Mouse (Mus musculus): ENCODE data around the gene Prr12.

Gene Prr12

DNA sequence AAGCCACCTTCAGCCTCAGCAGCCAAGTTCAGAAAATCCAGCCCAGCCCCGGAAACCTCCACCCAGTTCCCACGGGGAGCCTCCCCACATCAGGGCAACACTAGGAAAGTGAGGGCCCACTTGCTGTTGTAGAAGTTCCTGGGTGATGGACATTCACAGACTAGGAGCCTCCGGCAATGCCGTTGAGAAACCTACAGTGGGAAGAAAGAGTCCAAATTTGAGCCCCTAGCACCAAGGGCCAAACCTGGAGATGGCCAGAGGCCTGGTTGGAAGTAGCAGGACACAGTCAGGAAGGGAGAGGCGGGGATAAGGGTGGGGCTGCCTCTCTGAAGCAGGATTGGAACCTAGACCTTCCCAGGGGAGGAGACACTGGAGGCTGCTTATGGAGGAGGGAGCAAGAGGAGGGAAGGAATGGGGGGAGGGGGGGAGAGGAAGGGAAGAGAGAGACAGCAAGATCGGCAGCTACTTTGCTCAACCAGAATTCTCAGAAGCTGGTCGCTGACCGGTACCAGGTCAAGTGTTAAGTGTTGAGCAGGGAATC is 33.6 kb downstream of the Prr12 start:
- no peak for DNase-seq

DNA sequence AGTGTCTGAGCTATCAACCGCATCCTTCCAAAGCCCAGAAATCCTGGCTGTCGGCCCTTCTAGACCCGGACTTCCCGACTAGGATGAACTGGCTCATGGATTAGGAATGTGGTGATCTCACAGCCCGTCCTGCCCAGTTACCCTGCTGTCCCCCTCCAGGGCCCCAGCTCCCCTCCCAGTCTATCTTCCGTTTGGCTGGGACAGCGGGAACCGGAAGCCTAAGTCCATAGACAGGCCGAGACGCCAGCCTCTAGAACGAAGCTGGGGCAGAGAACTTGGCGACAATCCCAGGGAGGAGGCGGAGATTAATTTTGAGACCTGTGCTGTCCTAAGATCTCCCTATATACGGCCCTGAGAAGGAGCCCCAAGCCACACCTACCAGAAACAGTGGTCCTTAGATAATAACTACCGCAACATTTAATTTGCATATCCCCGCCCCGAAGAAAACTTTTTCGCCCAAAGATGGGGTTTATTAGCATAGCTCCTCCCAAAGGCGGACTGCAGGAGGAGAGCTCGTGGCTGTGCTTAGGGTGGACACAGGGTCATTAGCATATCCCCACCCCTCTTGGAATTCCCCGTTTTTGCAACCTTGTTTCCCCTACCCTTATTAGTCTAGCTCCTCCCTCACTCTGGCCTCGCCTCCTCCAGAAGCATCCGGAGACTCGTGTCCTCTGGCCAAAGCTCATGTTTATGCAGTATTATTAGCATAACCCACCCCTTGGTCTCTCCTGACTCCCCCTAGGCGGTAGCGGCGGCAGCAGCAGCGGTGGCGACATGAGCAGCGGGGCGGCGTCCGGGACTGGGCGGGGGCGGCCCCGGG is 35.2 kb downstream of the Prr12 start, which contains the start of gene Rras:
TSS of gene Rras (plus strand) at position 720 of the 820 bp plus-strand sequence.
- peak; percentile 69 to 71 for DNase-seq

DNA sequence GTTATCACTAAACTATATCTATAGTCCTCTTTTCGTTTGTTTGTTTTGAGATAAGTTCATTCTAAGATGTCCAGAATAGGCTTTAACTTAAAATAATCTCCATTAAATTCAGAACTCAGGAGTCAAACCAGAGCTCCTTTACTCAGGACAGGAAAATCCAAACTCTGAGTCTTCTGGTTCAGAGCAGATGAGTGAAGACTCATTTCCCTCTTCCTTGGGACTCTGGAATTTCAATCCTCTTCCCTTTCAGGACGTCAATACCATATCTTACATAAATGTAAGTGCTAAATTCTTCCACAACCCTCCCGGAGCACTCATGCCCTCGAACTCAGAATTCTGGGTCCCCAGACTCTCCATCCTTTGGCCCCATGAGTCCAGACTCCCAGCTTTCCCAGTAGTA is 35.9 kb downstream of the Prr12 start:
- no peak for DNase-seq

GRCm38 (mm10) chr7:45015957-45016612 is 36.6 kb downstream of the Prr12 start, which contains the start of gene Scaf1:
TSS of gene Scaf1 (minus strand) at chr7:45016363.
- peak; percentile 99 for DNase-seq

DNA sequence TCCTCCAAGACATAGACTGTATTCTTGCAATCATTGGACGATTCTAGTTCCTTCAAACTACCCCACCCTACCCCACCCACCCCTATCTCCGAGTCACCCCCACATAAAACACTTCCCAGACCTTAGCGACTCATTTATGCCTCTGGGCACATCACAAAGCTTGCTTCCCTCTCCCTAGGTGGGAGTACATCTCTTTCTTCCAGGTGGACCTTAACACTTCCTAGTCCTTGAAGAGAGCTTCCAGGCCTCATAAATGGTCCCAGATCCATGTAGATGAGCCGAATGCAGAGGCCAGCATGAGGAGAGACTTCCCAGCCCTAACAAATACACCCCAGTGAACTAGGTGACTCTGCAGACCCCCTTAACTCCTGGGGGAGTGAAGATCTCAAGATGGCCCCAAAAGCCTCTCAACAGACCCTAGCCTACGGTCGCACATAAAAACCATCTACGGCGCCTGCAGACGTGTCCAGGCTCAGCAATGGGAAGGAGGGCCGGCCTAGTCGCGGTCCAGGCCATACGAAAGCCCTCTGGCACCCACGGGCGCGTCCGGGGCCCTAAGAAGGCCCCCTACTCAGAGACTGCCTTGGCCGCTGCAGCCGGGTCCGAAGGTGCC is 37.2 kb downstream of the Prr12 start:
- DNase-seq, result no peak

- no peak for DNase-seq
These were observed 38.6 kb downstream of the Prr12 start for GRCm38 (mm10) chr7:45014096-45014451.

DNA sequence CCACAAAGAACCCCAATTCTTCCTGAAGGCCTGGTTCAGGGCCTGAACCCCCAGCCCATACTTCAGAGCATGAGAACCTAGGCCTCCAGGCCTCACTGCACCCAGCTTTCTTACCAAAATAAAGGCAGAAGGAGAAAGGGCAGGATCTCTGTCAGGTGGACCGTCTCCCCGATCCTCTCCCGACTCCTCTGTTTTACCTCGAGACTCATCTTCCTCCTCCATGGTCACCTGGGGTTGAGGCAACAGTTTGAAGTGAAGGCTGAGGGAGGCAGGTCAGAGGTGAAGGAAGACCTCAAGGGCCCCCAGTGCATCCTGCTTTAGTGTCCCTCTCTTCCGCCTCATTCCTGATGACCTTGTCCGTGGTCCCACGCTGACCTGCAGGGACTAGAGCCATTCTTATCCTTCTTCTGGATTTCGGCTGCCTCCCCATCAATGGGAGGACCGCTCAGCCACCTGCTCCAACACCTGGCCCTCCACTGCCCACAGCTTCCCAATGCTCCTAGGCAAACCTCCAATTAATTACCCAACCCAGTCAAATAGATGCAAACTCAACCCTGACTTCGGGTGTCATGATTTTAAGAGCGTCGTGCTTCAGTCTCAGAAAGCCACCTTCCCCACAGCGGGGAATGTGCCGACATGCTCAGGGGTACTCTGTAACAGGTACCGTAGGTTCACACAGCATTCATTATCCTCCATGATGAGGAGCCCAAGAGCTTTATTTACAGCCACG is 39.1 kb downstream of the Prr12 start:
- no peak for DNase-seq

- DNase-seq, result no peak
These were observed 39.9 kb downstream of the Prr12 start for GRCm38 (mm10) chr7:45012824-45013223.

DNA sequence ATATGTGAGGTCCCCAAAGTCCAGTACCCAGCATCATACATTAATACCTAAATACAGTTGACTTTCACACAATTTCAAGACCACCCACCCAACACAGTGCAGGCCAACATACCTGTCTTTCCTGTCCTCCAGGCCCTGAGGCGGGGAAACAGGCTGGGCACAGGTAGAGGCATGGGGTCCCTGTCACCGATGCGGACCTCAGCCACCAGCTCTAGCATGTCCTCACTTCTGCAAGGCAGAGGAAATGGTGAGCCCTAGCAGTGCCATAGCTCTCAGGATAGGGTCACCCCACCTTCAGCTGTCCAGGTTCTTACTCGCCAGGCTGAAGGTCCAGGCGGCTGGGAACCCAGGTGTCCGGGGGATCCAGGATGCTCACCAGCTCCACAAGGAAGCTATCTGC is 40.7 kb downstream of the Prr12 start:
- no peak for DNase-seq

DNA sequence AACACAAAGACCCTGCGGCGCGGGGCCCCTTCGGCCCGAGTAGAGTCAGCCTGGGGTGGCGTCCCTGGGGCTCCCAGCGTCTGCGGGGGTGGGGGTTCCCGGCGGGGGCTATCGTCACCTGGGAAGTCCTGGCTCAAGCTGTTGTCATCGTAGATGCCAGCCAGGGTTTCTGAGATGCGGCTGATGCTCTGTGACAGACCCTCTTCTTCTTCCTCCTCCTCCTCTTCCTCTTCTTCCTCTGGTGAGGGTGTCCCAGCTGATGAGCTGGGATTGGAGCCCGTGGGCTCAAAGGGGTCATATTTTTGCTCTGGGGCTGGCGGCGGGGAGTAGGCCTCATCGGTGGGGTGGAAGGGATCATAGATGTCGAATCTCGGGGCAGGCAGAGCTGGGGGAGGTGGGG is 44.3 kb downstream of the Prr12 start:
- no peak for DNase-seq

- DNase-seq, result no peak
These were observed 44.8 kb downstream of the Prr12 start for GRCm38 (mm10) chr7:45007846-45008245.

DNA sequence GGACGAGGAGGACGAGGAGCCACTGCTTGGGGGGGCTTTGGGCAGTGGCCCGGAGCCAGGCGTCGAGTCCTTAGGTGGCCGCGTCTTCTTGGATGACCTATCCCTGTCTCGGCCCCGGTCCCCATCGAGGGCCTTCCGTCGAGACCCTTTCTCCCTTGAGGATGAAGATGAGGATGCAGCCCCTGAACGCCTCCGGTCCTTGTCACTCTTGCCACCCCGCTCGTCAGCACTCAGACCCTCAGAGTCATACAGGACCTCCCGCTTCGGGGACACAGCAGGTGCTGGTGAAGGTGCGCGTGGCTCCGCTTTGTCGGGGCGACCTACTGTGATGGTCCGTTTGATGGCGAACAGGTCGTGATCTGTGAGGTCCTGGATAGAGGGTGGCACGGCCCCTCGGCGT is 45.5 kb downstream of the Prr12 start:
- DNase-seq, result no peak

- no peak for DNase-seq
These were observed 46.2 kb downstream of the Prr12 start for GRCm38 (mm10) chr7:45006503-45006902.

DNA sequence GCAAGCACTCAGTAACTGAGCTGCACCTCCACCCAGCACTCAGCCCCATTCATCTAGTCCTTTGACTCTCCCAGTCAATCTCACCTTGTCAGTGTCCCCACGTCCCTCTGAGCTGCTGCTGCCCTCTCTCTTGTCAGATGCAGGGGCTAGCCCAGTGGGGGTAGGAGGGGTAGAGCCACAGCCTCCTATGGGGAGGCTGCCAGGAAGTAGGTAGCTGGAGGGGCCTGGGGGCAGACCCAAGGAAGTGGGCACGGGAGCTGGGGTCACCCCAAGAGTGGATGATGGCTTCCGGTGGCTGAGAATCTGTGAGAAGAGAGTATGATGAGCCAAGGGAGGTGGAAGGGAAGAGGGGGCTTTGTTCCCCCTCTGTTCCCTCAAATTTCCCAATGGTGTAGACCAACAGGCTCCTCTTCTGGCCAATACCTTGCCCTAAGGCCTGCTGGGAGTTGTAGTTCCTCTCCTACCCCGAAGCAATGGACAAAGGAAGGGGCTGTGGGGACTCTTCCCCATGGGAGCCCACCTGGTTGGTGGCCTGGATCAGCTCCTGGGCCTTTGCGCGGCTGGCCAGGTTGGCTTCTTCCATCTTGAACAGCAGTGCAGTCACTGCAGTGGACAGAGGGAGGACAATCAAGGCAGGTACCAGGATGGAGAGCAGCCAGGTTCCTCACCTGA is 47.2 kb downstream of the Prr12 start:
- DNase-seq, result no peak

DNA sequence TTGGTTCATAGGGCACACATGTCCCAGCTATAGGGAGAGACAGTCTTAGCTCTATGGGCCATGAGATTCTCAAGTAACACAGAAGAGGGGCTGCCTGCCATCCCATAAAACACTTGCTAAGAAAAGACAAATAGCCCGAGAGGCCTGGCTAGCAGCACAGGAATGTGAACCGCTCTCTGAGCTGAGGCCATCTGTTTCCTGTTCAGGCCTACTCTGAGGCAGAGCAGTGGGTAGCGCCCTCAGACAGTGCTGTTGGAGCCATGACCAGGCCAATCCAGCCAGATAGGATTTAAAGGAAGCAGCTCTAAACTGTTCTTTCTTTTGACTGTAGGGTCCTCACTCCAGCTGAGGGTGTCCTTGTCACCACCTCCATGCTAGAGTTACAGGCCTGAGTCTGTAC is 48.1 kb downstream of the Prr12 start:
- DNase-seq, result no peak

GRCm38 (mm10) chr7:45002440-45002839 is 50.2 kb downstream of the Prr12 start:
- DNase-seq, result peak; percentile 32 to 40

DNA sequence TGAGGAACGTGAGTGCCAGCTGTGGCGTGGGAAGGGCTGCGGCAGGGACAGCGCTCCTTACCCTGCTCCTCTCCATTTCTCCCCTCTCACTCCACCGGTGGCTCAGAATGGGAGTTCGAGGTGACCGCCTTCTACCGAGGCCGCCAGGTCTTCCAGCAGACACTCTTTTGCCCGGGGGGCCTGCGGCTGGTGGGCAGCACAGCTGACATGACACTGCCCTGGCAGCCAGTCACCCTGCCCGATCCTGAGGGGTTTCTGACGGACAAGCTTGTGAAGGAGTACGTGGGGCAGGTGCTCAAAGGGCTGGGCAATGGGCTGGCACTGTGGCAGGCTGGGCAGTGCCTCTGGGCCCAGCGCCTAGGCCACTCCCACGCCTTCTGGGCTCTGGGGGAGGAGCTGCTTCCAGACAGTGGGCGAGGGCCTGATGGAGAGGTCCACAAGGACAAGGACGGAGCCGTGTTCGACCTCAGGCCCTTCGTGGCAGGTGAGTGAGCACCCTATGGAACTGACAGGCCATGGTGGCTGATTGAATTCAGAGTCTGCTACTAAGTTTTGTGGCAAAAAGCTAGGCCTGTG is 52.1 kb downstream of the Prr12 start:
- no peak for DNase-seq

DNA sequence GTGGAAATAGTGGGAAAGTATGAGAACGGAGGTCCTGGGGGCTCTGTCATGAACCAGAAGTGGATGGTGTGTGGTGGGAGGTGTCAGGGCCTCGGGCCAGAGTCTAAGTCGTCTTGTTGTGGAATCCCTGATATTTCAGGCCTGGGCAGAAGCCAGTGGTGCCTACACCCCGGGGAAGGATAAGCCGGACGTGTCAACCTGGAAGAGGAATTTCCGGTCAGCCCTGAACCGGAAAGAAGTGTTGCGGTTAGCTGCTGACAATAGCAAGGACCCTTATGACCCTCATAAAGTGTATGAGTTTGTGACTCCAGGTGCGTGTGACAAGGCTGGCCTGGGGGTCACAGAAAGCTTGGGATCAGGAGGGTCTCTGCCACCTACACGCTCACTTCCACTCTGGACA is 52.9 kb downstream of the Prr12 start:
- DNase-seq, result no peak

DNA sequence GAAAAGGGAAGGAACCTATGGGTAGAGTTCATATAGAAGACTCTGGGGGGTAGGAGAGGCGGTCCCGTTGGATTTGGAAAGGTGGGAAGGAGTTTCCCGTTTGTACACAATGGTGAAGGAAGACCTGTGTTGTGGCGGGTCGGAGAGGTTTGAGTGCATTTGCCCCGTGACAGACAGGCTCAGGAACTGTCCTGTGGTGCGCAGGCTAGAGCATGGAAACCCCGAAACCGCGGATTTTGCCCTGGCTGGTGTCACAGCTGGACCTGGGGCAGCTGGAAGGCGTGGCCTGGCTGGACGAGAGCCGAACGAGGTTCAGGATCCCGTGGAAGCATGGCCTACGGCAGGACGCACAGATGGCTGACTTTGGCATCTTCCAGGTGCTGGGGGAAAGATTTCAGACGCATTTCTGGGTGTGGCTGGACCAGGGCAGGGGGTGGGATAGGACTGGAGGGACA is 54.2 kb downstream of the Prr12 start, which contains the start of gene Bcl2l12:
TSS of gene Bcl2l12 (minus strand) at position 212 of the 455 bp plus-strand sequence.
- DNase-seq, result peak; percentile 38 to 43

- no peak for DNase-seq
These were observed 54.7 kb downstream of the Prr12 start for GRCm38 (mm10) chr7:44997940-44998428.

DNA sequence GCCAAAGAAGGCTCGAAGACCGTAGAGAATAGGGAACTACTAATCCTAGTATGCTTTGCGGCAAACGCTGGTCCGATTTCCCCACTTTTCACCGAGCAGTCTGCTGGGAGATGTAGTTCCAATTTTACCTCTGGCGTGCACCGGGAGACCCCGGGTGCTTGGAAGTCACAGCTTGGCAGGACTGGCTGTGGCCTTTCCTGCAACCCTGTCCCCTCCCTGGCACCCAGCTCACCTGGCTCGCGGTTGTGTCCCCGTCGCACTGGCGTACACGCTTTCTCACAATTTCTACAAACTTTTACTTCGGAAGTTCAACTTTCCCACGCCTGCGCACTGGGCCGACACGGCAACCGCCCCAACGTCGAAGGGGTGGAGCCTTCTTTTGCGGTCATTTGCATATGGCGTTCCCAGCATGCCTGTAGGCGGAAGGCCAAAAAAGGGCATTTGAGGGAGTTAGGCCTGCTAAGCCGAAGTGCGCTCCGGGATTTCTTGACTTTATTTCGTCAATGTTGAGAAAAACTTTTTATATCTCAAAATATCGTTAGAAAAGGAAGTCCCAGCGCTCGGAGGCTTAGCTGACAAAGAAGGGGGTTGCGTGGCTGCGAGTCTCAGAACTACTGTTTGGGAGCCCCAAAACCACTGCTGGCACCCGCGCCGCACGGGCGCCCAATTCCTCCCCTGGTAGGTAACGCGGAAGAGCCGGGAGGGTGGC is 55.3 kb downstream of the Prr12 start, which contains the start of gene Irf3:
TSS of gene Irf3 (plus strand) at position 418 of the 709 bp plus-strand sequence.
- peak; percentile 94 to 97 for DNase-seq
